Mouse (Mus musculus): Measurements from ENCODE around the gene Fst.

Gene Fst

GRCm38 (mm10) chr13:114458886-114459700 is at the start of gene Fst:
TSS of gene Fst (minus strand) at chr13:114458951.
- no peak for DNase-seq (ENCODE audit: low read depth, low spot score)

GRCm38 (mm10) chr13:114493826-114494225 is 35.1 kb upstream of the Fst start:
- no peak for DNase-seq (ENCODE audit: low read depth, low spot score)

- DNase-seq (ENCODE audit: low read depth, low spot score): no peak
Measured at GRCm38 (mm10) chr13:114488178-114488577, 29.4 kb upstream of the Fst start.

- DNase-seq (ENCODE audit: low read depth, low spot score): no peak
Measured at GRCm38 (mm10) chr13:114478329-114478728, 19.6 kb upstream of the Fst start.

GRCm38 (mm10) chr13:114469945-114470344 is 11.2 kb upstream of the Fst start:
- no peak for DNase-seq (ENCODE audit: low read depth, low spot score)

- DNase-seq (ENCODE audit: low read depth, low spot score): no peak
Measured at GRCm38 (mm10) chr13:114466269-114466919, 7.6 kb upstream of the Fst start.

- DNase-seq (ENCODE audit: low read depth, low spot score): no peak
Measured at GRCm38 (mm10) chr13:114465387-114465786, 6.6 kb upstream of the Fst start.

GRCm38 (mm10) chr13:114464824-114465223 is 6.1 kb upstream of the Fst start:
- DNase-seq (ENCODE audit: low read depth, low spot score): no peak

GRCm38 (mm10) chr13:114462548-114463408 is 4.0 kb upstream of the Fst start:
- DNase-seq (ENCODE audit: low read depth, low spot score): no peak

GRCm38 (mm10) chr13:114460306-114460892 is 1.6 kb upstream of the Fst start:
- no peak for DNase-seq (ENCODE audit: low read depth, low spot score)

GRCm38 (mm10) chr13:114459701-114460160 is 980 bp upstream of the Fst start:
- DNase-seq (ENCODE audit: low read depth, low spot score): no peak

- DNase-seq (ENCODE audit: low read depth, low spot score): no peak
Measured at GRCm38 (mm10) chr13:114458291-114458885, 363 bp downstream of the Fst start.

- DNase-seq (ENCODE audit: low read depth, low spot score): no peak
Measured at GRCm38 (mm10) chr13:114457567-114458120, 1.1 kb downstream of the Fst start.

- DNase-seq (ENCODE audit: low read depth, low spot score): no peak
Measured at GRCm38 (mm10) chr13:114456766-114457566, 1.8 kb downstream of the Fst start.

- DNase-seq (ENCODE audit: low read depth, low spot score): no peak
Measured at GRCm38 (mm10) chr13:114456224-114456623, 2.5 kb downstream of the Fst start.

- DNase-seq (ENCODE audit: low read depth, low spot score): no peak
Measured at GRCm38 (mm10) chr13:114455788-114456187, 3.0 kb downstream of the Fst start.

GRCm38 (mm10) chr13:114447213-114447612 is 11.5 kb downstream of the Fst start:
- no peak for DNase-seq (ENCODE audit: low read depth, low spot score)

GRCm38 (mm10) chr13:114432491-114432890 is 26.3 kb downstream of the Fst start:
- DNase-seq (ENCODE audit: low read depth, low spot score): no peak

- no peak for DNase-seq (ENCODE audit: low read depth, low spot score)
Measured at GRCm38 (mm10) chr13:114425230-114425629, 33.5 kb downstream of the Fst start.

- no peak for DNase-seq (ENCODE audit: low read depth, low spot score)
Measured at GRCm38 (mm10) chr13:114420235-114420634, 38.5 kb downstream of the Fst start.

Measured in WW6 (cell line).